Mouse (Mus musculus) bone marrow, adult 2 months (tissue): ENCODE results near the gene Efna4.

Source experiments
- CTCF ChIP-seq: fragments of 200-500 bp; IDR thresholded peaks from 2 replicates; pipeline ENCODE4 v1.5.1; 2011; ENCODE audit warnings: low read length, control low read depth; ENCODE audit not compliant: control insufficient read depth, insufficient read depth
- POLR2A ChIP-seq: fragments of 200-500 bp; IDR thresholded peaks from 2 replicates; pipeline ENCODE4 v1.6.1; 2011; ENCODE audit warnings: low read depth, mild to moderate bottlenecking, control low read depth, low read length, borderline replicate concordance; ENCODE audit not compliant: control insufficient read depth

GRCm38 (mm10) chr3:89314340-89314739 is 23.5 kb downstream of the Efna4 start:
- TF ChIP-seq CTCF (no peak), POLR2A (no peak)
